Mouse (Mus musculus) bone marrow, adult 2 months (tissue): ENCODE data around the gene Ube2j1. TPM values are rescaled to one million over a fixed set of nuclear protein-coding genes. Genes with fewer than 3 reads are reported as not detected.

Experiments used
- H3K27ac ChIP-seq: fragments of 200-500 bp; 2 replicates; pipeline ENCODE4 v1.5.1; 2012; ENCODE audit warnings: low read depth, mild to moderate bottlenecking, control low read depth, inconsistent platforms, low read length; ENCODE audit not compliant: control insufficient read depth, poor library complexity, insufficient read depth
- H3K4me1 ChIP-seq: fragments of 200-500 bp; 2 replicates; pipeline ENCODE4 v1.6.1; 2011; ENCODE audit warnings: low read length; ENCODE audit not compliant: control insufficient read depth, insufficient read depth
- H3K4me3 ChIP-seq: fragments of 200-500 bp; replicated peaks from 2 replicates; pipeline ENCODE3; 2011; ENCODE audit warnings: mild to moderate bottlenecking, low read depth, low read length, control low read depth; ENCODE audit not compliant: control insufficient read depth
- CTCF ChIP-seq: fragments of 200-500 bp; IDR thresholded peaks from 2 replicates; pipeline ENCODE4 v1.5.1; 2011; ENCODE audit warnings: low read length, control low read depth; ENCODE audit not compliant: control insufficient read depth, insufficient read depth
- POLR2A ChIP-seq: fragments of 200-500 bp; IDR thresholded peaks from 2 replicates; pipeline ENCODE4 v1.6.1; 2011; ENCODE audit warnings: low read depth, mild to moderate bottlenecking, control low read depth, low read length, borderline replicate concordance; ENCODE audit not compliant: control insufficient read depth
- WGBS: fragments of 180-500 bp; shearing (Covaris S2); methylation state at CpG from one replicate; pipeline ENCODE4 v1.1.7; 2018; 5-methylcytosine and 5-hydroxymethylcytosine counted together
- polyA plus RNA-seq: library from polyadenylated mRNA; stranded (reverse); fragments of >200 nt; gene quantifications from 2 replicates; pipeline ENCODE4 v1.2.4, GENCODE M21; 2011; ENCODE audit warnings: low replicate concordance; ENCODE audit not compliant: missing spikeins, insufficient read depth, insufficient read length

Ube2j1 gene
- polyA plus RNA-seq, 1 experiment: 17.3 TPM

DNA sequence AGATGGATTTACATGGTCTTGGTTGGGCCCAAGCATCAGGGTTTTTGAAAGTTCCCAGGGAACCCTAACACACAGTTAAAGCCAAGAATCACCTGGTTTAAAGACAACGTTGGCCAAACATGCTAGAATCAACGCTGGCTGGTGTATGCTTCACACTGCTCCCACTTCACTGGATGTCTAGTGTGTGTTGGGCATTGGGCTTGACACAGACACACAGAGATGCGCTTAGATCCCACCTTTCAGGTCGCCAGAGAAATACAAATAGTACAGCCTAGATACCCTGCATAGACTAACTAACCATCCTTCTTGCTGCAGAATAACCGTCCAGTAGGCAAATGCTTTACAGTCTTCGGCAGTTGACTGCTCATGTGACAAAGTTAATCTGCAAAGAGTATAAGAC lies 39.1 kb downstream of the Ube2j1 start:
- TF ChIP-seq POLR2A (no peak), CTCF (no peak)
- 84% methylated on average over 6 of the region's 6 CpGs for WGBS
- Histone ChIP-seq H3K27ac (no peak overlapping the region), H3K4me3 (no peak overlapping the region), H3K4me1 (no peaks in the 10 kb centered on the region; the same call in 1 of the 2 replicates)

- 87% methylated on average over 6 of the region's 6 CpGs for WGBS
- Histone ChIP-seq H3K4me1 (no peaks in the 10 kb centered on the region; the same call in 1 of the 2 replicates), H3K4me3 (no peak overlapping the region), H3K27ac (no peak overlapping the region)
- no peak for TF ChIP-seq POLR2A
- TF ChIP-seq CTCF: no peak
These were observed 40.1 kb downstream of the Ube2j1 start for GRCm38 (mm10) chr4:33071337-33071736.

GRCm38 (mm10) chr4:33072526-33073161 lies 41.4 kb downstream of the Ube2j1 start:
- TF ChIP-seq POLR2A: no peak
- TF ChIP-seq CTCF: no peak
- Histone ChIP-seq H3K27ac (peak overlapping the region; percentile 1; the same call in 1 of the 2 replicates), H3K4me3 (no peak overlapping the region), H3K4me1 (no peaks in the 10 kb centered on the region; the same call in 1 of the 2 replicates)
- 16% methylated on average over 11 of the region's 11 CpGs for WGBS

- WGBS: 71% methylated on average over 4 of the region's 4 CpGs
- Histone ChIP-seq H3K4me3 (no peak overlapping the region), H3K4me1 (no peaks in the 10 kb centered on the region; the same call in 1 of the 2 replicates), H3K27ac (no peak overlapping the region)
- no peak for TF ChIP-seq POLR2A
- TF ChIP-seq CTCF: no peak
These were observed 43.2 kb downstream of the Ube2j1 start for GRCm38 (mm10) chr4:33074406-33074805.

DNA sequence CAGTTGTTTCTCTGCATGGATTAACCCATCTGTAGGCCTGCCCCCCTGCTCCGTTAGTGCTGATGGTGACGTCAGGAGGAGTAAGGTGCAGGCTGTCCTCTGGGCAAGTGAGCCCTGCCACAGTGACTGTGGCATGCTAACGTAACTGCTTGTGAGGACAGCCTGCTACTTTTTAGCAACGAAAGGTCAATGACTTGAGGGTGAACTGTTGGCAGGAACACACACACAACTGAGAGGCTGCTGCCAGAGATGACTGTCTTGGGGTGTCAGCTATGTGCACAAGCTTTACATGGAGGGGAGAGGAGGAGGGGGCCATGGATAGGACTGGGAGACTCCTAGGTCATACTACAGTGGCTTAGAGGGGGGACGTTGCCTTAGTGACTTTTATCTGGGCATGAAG lies 43.6 kb downstream of the Ube2j1 start:
- no peak overlapping the region for H3K27ac ChIP-seq
- H3K4me1 ChIP-seq: no peaks in the 10 kb centered on the region; the same call in 1 of the 2 replicates
- H3K4me3 ChIP-seq: no peak overlapping the region
- TF ChIP-seq POLR2A: no peak
- TF ChIP-seq CTCF: no peak
- WGBS: 81% methylated on average over 5 of the region's 5 CpGs

DNA sequence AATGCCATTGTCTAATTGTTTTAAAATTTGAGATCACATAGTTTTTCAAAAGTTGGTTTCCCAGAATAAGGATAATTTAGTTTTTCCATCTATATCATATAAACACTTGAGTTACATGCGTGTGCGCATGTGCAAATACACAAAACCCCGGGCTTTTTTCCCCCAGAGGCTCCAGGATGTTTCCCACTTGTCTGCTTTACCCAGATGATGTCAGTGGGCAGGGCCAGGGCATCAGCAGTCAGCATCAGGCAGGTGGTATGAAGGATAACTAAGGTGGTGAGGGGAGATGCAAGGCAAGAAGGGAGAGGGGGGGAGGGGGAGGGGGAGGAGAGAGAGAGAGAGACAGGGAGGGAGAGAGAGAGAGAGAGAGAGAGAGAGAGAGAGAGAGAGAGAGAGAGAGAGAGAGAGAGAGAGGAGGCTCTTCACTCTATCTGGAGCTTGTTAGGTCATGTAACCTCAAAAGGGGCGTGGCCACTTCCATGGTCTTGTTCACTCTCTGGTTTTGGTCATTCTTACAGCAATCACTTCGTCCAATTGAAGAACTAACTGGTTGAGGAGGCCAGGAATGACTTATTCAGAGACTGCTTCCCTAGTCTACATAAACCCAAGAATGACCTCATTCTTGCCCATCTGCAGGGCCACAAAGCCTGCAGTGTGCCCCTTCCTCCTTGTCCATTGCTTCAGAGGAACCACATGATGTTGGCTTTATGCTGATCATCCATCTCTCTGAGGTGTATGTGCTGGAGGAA lies 44.7 kb downstream of the Ube2j1 start:
- Histone ChIP-seq H3K4me3 (no peak overlapping the region), H3K27ac (no peak overlapping the region), H3K4me1 (no peaks in the 10 kb centered on the region; the same call in 1 of the 2 replicates)
- 65% methylated on average over 5 of the region's 5 CpGs for WGBS
- no peak for TF ChIP-seq POLR2A
- TF ChIP-seq CTCF: no peak

DNA sequence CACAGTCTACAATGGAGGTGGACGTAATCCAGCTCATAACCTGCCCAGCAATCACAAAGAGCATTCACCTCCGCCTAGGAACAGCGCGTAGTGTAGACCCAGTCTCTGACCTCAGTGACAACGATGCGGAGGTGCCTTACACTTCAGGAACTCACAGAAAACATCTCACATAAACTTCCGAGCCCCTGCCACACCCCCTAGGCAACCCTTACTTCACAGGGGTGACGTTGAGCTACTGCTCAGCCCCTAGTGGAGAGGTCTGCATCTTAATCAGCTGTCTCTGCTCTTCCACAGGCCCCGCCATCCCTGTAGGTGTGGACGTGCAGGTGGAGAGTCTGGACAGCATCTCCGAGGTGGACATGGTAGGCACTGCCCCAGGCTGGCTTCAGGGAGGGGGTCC lies 45.9 kb downstream of the Ube2j1 start:
- TF ChIP-seq POLR2A (no peak), CTCF (no peak)
- Histone ChIP-seq H3K4me3 (no peak overlapping the region), H3K4me1 (no peaks in the 10 kb centered on the region; the same call in 1 of the 2 replicates), H3K27ac (no peak overlapping the region)
- WGBS: 86% methylated on average over 11 of the region's 11 CpGs

GRCm38 (mm10) chr4:33077724-33078123 lies 46.5 kb downstream of the Ube2j1 start:
- TF ChIP-seq POLR2A: no peak
- TF ChIP-seq CTCF: no peak
- WGBS: 61% methylated on average over 8 of the region's 8 CpGs
- Histone ChIP-seq H3K4me3 (no peak overlapping the region), H3K4me1 (no peaks in the 10 kb centered on the region; the same call in 1 of the 2 replicates), H3K27ac (no peak overlapping the region)

DNA sequence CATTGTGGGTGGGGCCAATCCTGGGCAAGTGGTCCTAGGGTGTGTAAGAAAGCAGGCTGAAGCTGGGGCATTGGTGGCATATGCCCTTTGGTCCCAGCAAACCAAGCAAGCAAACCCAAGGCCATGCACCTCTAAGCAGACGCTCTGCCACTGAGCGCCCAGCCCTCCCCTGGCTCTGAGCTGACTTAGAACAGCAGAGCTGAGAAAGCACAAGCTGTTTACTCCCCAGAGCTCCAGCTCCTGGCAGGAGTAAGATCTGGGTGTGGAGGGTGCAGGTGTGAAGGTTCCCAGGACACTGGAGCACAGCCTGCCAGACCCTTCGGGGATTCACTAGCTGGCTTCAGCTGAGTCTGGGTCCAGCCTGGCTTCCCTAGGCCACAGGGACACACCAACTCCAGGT lies 47.3 kb downstream of the Ube2j1 start:
- Histone ChIP-seq H3K27ac (no peak overlapping the region), H3K4me1 (no peaks in the 10 kb centered on the region; the same call in 1 of the 2 replicates), H3K4me3 (no peak overlapping the region)
- TF ChIP-seq POLR2A (no peak), CTCF (no peak)
- 88% methylated on average over 3 of the region's 3 CpGs for WGBS
